21 mouse cellular contexts compared by ENCODE assay signal in genomic region chr2:50554031-50554430, GRCm38 (mm10).
A peak's percentile ranks its signal among the peaks of the same experiment; 100 is the strongest.
DNase-seq lines count a peak whose midpoint lies in the region; ATAC-seq lines count a peak whose summit lies in the region.
"Had no signal": no experiment of that assay in that cellular context is flagged by ENCODE, and none has a peak within 500 bp of the region (broad histone marks: within the 10 kb centered on the region; RNA-seq: fewer than 3 reads in every experiment).

No protein-coding gene starts in this region.

- no peaks in the 10 kb centered on the region for H3K9me3 ChIP-seq in forebrain, embryonic 12.5 days
- H3K9me3 ChIP-seq in forebrain, embryonic 16.5 days (ENCODE audit: control insufficient read depth, low read length), result no peaks in the 10 kb centered on the region
- no peaks in the 10 kb centered on the region for H3K9me3 ChIP-seq in kidney, embryonic 15.5 days (replicated peaks)
- no peaks in the 10 kb centered on the region for H3K9me3 ChIP-seq in kidney, embryonic 14.5 days (ENCODE audit: control insufficient read depth, low read length)
- H3K9me3 ChIP-seq: embryonic facial prominence, embryonic 12.5 days; heart, embryonic 15.5 days; hindbrain, embryonic 15.5 days had no signal

- H3K4me3 ChIP-seq in forebrain, embryonic 12.5 days (replicated peaks), result no peak overlapping the region
- no peak overlapping the region for H3K4me3 ChIP-seq in forebrain, embryonic 16.5 days (replicated peaks; ENCODE audit: low read length)
- H3K4me3 ChIP-seq in kidney, embryonic 15.5 days (replicated peaks), result no peak overlapping the region
- no peak overlapping the region for H3K4me3 ChIP-seq in kidney, embryonic 14.5 days (ENCODE audit: low read length)
- H3K4me3 ChIP-seq: embryonic facial prominence, embryonic 12.5 days; heart, embryonic 15.5 days; hindbrain, embryonic 15.5 days had no signal

- peak overlapping the region; percentile 36; the same call in 1 of the 2 replicates for H3K27ac ChIP-seq in forebrain, embryonic 12.5 days
- H3K27ac ChIP-seq in forebrain, embryonic 16.5 days (ENCODE audit: low read length), result no peak overlapping the region
- H3K27ac ChIP-seq in kidney, embryonic 15.5 days, result 0 out of 2 replicates have a peak overlapping the region, but pooled peaks have one; percentile 13
- no peak overlapping the region for H3K27ac ChIP-seq in kidney, embryonic 14.5 days (ENCODE audit: low read depth, low read length)
- H3K27ac ChIP-seq: embryonic facial prominence, embryonic 12.5 days; heart, embryonic 15.5 days; hindbrain, embryonic 15.5 days had no signal

- peaks cover 8% of the 10 kb centered on the region for H3K4me1 ChIP-seq in forebrain, embryonic 12.5 days
- H3K4me1 ChIP-seq in forebrain, embryonic 16.5 days (replicated peaks; ENCODE audit: control insufficient read depth, insufficient read depth, low read length), result no peaks in the 10 kb centered on the region
- no peaks in the 10 kb centered on the region for H3K4me1 ChIP-seq in kidney, embryonic 15.5 days
- H3K4me1 ChIP-seq in kidney, embryonic 14.5 days (ENCODE audit: control insufficient read depth, insufficient read depth, low read length), result no peaks in the 10 kb centered on the region
- H3K4me1 ChIP-seq: embryonic facial prominence, embryonic 12.5 days; heart, embryonic 15.5 days; hindbrain, embryonic 15.5 days had no signal

- no peak for ATAC-seq in forebrain, embryonic 12.5 days (ENCODE audit: low FRiP score)
- ATAC-seq in forebrain, embryonic 16.5 days, result no peak
- ATAC-seq in kidney, embryonic 15.5 days (replicated peaks; ENCODE audit: low FRiP score), result no peak
- no peak for ATAC-seq in kidney, embryonic 14.5 days (ENCODE audit: low FRiP score, low TSS enrichment)
- ATAC-seq: forebrain, postnatal 0 days; inflammation-experienced regulatory T-cells, adult 6 months; intestine, postnatal 0 days had no signal

- no peaks in the 10 kb centered on the region for H3K27me3 ChIP-seq in forebrain, embryonic 12.5 days
- no peaks in the 10 kb centered on the region for H3K27me3 ChIP-seq in forebrain, embryonic 16.5 days (replicated peaks; ENCODE audit: control insufficient read depth, insufficient read depth, low read length)
- H3K27me3 ChIP-seq in kidney, embryonic 15.5 days, result no peaks in the 10 kb centered on the region
- no peaks in the 10 kb centered on the region for H3K27me3 ChIP-seq in kidney, embryonic 14.5 days (ENCODE audit: control insufficient read depth, insufficient read depth, low read length)
- H3K27me3 ChIP-seq: CH12.LX; embryonic facial prominence, embryonic 12.5 days; heart, embryonic 15.5 days; hindbrain, embryonic 15.5 days had no signal

- no peak overlapping the region for H3K4me2 ChIP-seq in forebrain, embryonic 12.5 days
- H3K4me2 ChIP-seq in forebrain, embryonic 16.5 days (ENCODE audit: low read length), result no peak overlapping the region
- no peak overlapping the region for H3K4me2 ChIP-seq in kidney, embryonic 15.5 days
- no peak overlapping the region for H3K4me2 ChIP-seq in kidney, embryonic 14.5 days (replicated peaks; ENCODE audit: low read depth, low read length)
- H3K4me2 ChIP-seq: embryonic facial prominence, embryonic 12.5 days; heart, embryonic 11.5 days; heart, embryonic 15.5 days; hindbrain, embryonic 15.5 days had no signal

- no peaks in the 10 kb centered on the region for H3K36me3 ChIP-seq in forebrain, embryonic 12.5 days (replicated peaks)
- H3K36me3 ChIP-seq in forebrain, embryonic 16.5 days (ENCODE audit: control insufficient read depth, insufficient read depth), result no peaks in the 10 kb centered on the region
- no peaks in the 10 kb centered on the region for H3K36me3 ChIP-seq in kidney, embryonic 15.5 days
- H3K36me3 ChIP-seq in kidney, embryonic 14.5 days (ENCODE audit: control insufficient read depth, insufficient read depth, low read length), result no peaks in the 10 kb centered on the region
- H3K36me3 ChIP-seq: embryonic facial prominence, embryonic 12.5 days; heart, embryonic 15.5 days; hindbrain, embryonic 15.5 days had no signal

- peak; percentile 60 for DNase-seq in NIH3T3 (ENCODE audit: low read depth)
- peak; percentile 86 for DNase-seq in gonadal fat pad, adult 2 months (ENCODE audit: low read depth)
- no peak for DNase-seq in kidney, postnatal 14 days
- DNase-seq: adrenal gland, postnatal 10 days; cerebellum, adult 11 months; cerebellum, adult 8-10 months; cerebellum, postnatal 14 days; forebrain, postnatal 0 days; gastrocnemius, postnatal 14 days; heart, postnatal 14 days had no signal

- no peak overlapping the region for H3K9ac ChIP-seq in forebrain, embryonic 12.5 days
- H3K9ac ChIP-seq in forebrain, embryonic 16.5 days (replicated peaks; ENCODE audit: low read depth, low read length), result no peak overlapping the region
- H3K9ac ChIP-seq in kidney, embryonic 15.5 days, result no peak overlapping the region
- no peak overlapping the region for H3K9ac ChIP-seq in kidney, embryonic 14.5 days (ENCODE audit: low read depth, low read length)
- H3K9ac ChIP-seq: embryonic facial prominence, embryonic 12.5 days; forebrain, postnatal 0 days; heart, embryonic 15.5 days; hindbrain, embryonic 15.5 days had no signal

Comparison
In these comparisons a context has a peak if more than half of its experiments do, and no peak if none do; other contexts are left out.
1. H3K27ac ChIP-seq: peak in forebrain, embryonic 12.5 days (single experiment) and kidney, embryonic 15.5 days (single experiment); none in forebrain, embryonic 16.5 days (single experiment) and kidney, embryonic 14.5 days (single experiment).